7 mouse cellular contexts compared by ENCODE assay signal in the genomic region with DNA sequence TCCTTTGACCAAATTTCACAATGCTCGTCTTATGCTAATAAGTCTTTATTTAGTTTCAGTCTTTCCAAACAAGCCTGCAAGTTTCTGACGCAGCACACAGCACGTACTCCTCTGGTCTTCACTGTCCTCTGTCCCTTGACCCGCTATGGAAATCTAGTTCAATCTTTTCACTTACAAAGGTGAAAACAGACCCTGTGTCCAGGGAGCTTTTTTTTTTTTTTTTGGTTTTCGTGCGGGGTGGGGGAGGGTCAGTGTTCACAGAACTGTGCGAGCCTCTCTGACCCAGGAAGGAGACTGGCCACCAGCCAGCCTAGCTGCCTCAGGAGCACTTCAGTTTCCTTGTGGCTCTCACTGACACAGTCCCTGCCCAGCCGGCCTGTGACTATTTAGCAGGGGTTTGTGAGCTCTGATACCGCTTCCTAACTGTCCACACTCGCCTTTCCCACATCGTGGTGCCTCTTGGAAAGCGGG. TPM values are rescaled to one million over a fixed set of nuclear protein-coding genes. Genes with fewer than 3 reads are reported as not detected.
A peak's percentile ranks its signal among the peaks of the same experiment; 100 is the strongest.
DNase-seq lines count a peak whose midpoint lies in the region; ATAC-seq and TF ChIP-seq lines count a peak whose summit lies in the region.

No protein-coding gene starts in this region.

- TF ChIP-seq POLR2A in bone marrow macrophage, adult 2 months (IDR thresholded peaks at IDR 0.05; ENCODE audit: borderline replicate concordance, low read depth, low read length): no peak
- no peak for TF ChIP-seq POLR2A in heart, adult 2 months (IDR thresholded peaks at IDR 0.05; ENCODE audit: insufficient read depth, low read depth, low read length)
- no peak for TF ChIP-seq POLR2A in limb, embryonic 14.5 days (IDR thresholded peaks at IDR 0.05; ENCODE audit: borderline replicate concordance, extremely low read depth, insufficient read depth, insufficient read length)

- H3K4me3 ChIP-seq in bone marrow macrophage, adult 2 months (ENCODE audit: insufficient read depth, low read length): peak overlapping the region; percentile 61
- H3K4me3 ChIP-seq in heart, adult 2 months: peak overlapping the region; percentile 40
- H3K4me3 ChIP-seq in limb, embryonic 14.5 days (replicated peaks; ENCODE audit: low read length): no peak overlapping the region
- 0 out of 2 replicates have a peak overlapping the region, but pooled peaks have one; percentile 14 for H3K4me3 ChIP-seq in midbrain, embryonic 12.5 days

- TF ChIP-seq EP300 in heart, adult 2 months (IDR thresholded peaks at IDR 0.05; ENCODE audit: insufficient read depth, low read depth, low read length): no peak

- H3K4me2 ChIP-seq in limb, embryonic 14.5 days (replicated peaks; ENCODE audit: low read depth, low read length, severe bottlenecking): peak overlapping the region; percentile 20
- peak overlapping the region; percentile 44 for H3K4me2 ChIP-seq in midbrain, embryonic 12.5 days (replicated peaks)

- 3% methylated on average over 12 of the region's 12 CpGs for WGBS in heart, adult 2 months
- WGBS in limb, embryonic 14.5 days: 22% methylated on average over 12 of the region's 12 CpGs
- 8% methylated on average over 12 of the region's 12 CpGs for WGBS in midbrain, embryonic 12.5 days

- no peaks in the 10 kb centered on the region for H3K79me2 ChIP-seq in heart, adult 2 months (replicated peaks; ENCODE audit: control insufficient read depth, insufficient read depth, low read length)

- TF ChIP-seq CTCF in bone marrow macrophage, adult 2 months (IDR thresholded peaks at IDR 0.05; ENCODE audit: low read depth, low read length): no peak
- TF ChIP-seq CTCF in heart, adult 2 months (IDR thresholded peaks at IDR 0.05): no peak

- no peaks in the 10 kb centered on the region for H3K36me3 ChIP-seq in heart, adult 2 months (ENCODE audit: control insufficient read depth, insufficient read depth, low read length)
- H3K36me3 ChIP-seq in limb, embryonic 14.5 days (ENCODE audit: control insufficient read depth, insufficient read depth, low read length): no peaks in the 10 kb centered on the region
- H3K36me3 ChIP-seq in midbrain, embryonic 12.5 days: no peaks in the 10 kb centered on the region

- H3K27me3 ChIP-seq in heart, adult 2 months (ENCODE audit: control insufficient read depth, insufficient read depth, low read length): no peaks in the 10 kb centered on the region
- no peaks in the 10 kb centered on the region for H3K27me3 ChIP-seq in limb, embryonic 14.5 days (ENCODE audit: control insufficient read depth, insufficient read depth, low read length)
- no peaks in the 10 kb centered on the region; the same call in 1 of the 2 replicates for H3K27me3 ChIP-seq in midbrain, embryonic 12.5 days

- peak; percentile 29 for DNase-seq in embryo, embryonic 9.5 days (ENCODE audit: extremely low spot score)
- peak; percentile 84 to 88 for DNase-seq in heart, adult 2 months
- DNase-seq in kidney, adult 11 months: peak; percentile 81
- peak; percentile 13 for DNase-seq in limb, embryonic 14.5 days (ENCODE audit: low spot score)
- DNase-seq in skeletal muscle tissue, adult 2 months (ENCODE audit: low read depth, low spot score): peak; percentile 58

- peak overlapping the region; percentile 52 for H3K9ac ChIP-seq in heart, adult 2 months (ENCODE audit: low read depth, low read length)
- H3K9ac ChIP-seq in limb, embryonic 14.5 days (ENCODE audit: low read depth, low read length, severe bottlenecking): no peak overlapping the region
- no peak overlapping the region for H3K9ac ChIP-seq in midbrain, embryonic 12.5 days (replicated peaks)

- peak overlapping the region; percentile 96 for H3K27ac ChIP-seq in bone marrow macrophage, adult 2 months (ENCODE audit: insufficient read depth, low read depth, low read length)
- H3K27ac ChIP-seq in heart, adult 2 months: peak overlapping the region; percentile 75
- no peak overlapping the region for H3K27ac ChIP-seq in limb, embryonic 14.5 days (replicated peaks; ENCODE audit: low read depth, low read length)
- H3K27ac ChIP-seq in midbrain, embryonic 12.5 days (replicated peaks): no peak overlapping the region

- ATAC-seq in limb, embryonic 14.5 days (ENCODE audit: low FRiP score, low read depth): no peak
- ATAC-seq in midbrain, embryonic 12.5 days (ENCODE audit: low FRiP score, low read depth): peak; percentile 60; the same call in 1 of the 2 replicates

- intact Hi-C loops in heart, adult 2 months (cut with DNase I): loop anchor here (2.0 kb wide), 1 partner anchor 16 kb away; the partner anchor contains the start of gene Psma1

- peaks cover 23% of the 10 kb centered on the region for H3K4me1 ChIP-seq in bone marrow macrophage, adult 2 months (ENCODE audit: control insufficient read depth, insufficient read depth, low read length)
- H3K4me1 ChIP-seq in heart, adult 2 months (ENCODE audit: control insufficient read depth, insufficient read depth, low read length): peaks cover 5% of the 10 kb centered on the region
- 0 out of 2 replicates have a peak, but pooled peaks cover 2% of the 10 kb centered on the region for H3K4me1 ChIP-seq in limb, embryonic 14.5 days (ENCODE audit: control insufficient read depth, insufficient read depth, low read length)
- peaks cover 7% of the 10 kb centered on the region for H3K4me1 ChIP-seq in midbrain, embryonic 12.5 days

- H3K9me3 ChIP-seq in limb, embryonic 14.5 days (ENCODE audit: control insufficient read depth, low read length): no peaks in the 10 kb centered on the region
- H3K9me3 ChIP-seq in midbrain, embryonic 12.5 days: no peaks in the 10 kb centered on the region

RNA-seq across cellular contexts. Expression of gene Psma1, which starts 16.6 kb away (rescaled TPM):
- 158 and 164 TPM in 2 replicates for polyA plus RNA-seq in bone marrow macrophage, adult 2 months (2012; ENCODE audit: insufficient read depth, insufficient read length, missing spikeins)
- total RNA-seq in heart, adult 2 months (2021): 100 to 1,000 TPM; 132 to 142 TPM
- polyA plus RNA-seq in heart, adult 2 months (2012; rRNA removed): 116 and 221 TPM in 2 replicates
- polyA plus RNA-seq in limb, embryonic 14.5 days (2012; rRNA removed): 191 and 235 TPM in 2 replicates
- polyA plus RNA-seq in limb, embryonic 14.5 days (2014; fragmentation: Nextera tagmentation; extraction: Ambion mirVana): 343 and 351 TPM in 2 replicates
- 393 and 399 TPM in 2 replicates for polyA plus RNA-seq in midbrain, embryonic 12.5 days (2016; fragmentation: Nextera tagmentation; extraction: Ambion mirVana)

RNA-seq across cellular contexts. Expression of gene Copb1, which starts 38.0 kb away (rescaled TPM):
- 82.0 and 91.4 TPM in 2 replicates for polyA plus RNA-seq in bone marrow macrophage, adult 2 months (2012; ENCODE audit: insufficient read depth, insufficient read length, missing spikeins)
- 10 to 100 TPM; 40.1 to 40.5 TPM for total RNA-seq in heart, adult 2 months (2021)
- polyA plus RNA-seq in heart, adult 2 months (2012; rRNA removed): 16.5 and 32.3 TPM in 2 replicates
- polyA plus RNA-seq in limb, embryonic 14.5 days (2012; rRNA removed): 90.3 and 112 TPM in 2 replicates
- polyA plus RNA-seq in limb, embryonic 14.5 days (2014; fragmentation: Nextera tagmentation; extraction: Ambion mirVana): 150 and 157 TPM in 2 replicates
- 97.2 and 101 TPM in 2 replicates for polyA plus RNA-seq in midbrain, embryonic 12.5 days (2016; fragmentation: Nextera tagmentation; extraction: Ambion mirVana)

Comparison
In these comparisons a context has a peak if more than half of its experiments do, and no peak if none do; other contexts are left out.
1. H3K27ac ChIP-seq: peak in bone marrow macrophage, adult 2 months (single experiment) and heart, adult 2 months (single experiment); none in limb, embryonic 14.5 days (single experiment) and midbrain, embryonic 12.5 days (single experiment).
2. DNase-seq: peak in every context shown above with its lines; median percentile 86 in heart, adult 2 months; 81 in kidney, adult 11 months; 58 in skeletal muscle tissue, adult 2 months; 29 in embryo, embryonic 9.5 days; 13 in limb, embryonic 14.5 days.